Mouse (Mus musculus): ENCODE results near the gene Scube1. TPM values are rescaled to one million over a fixed set of nuclear protein-coding genes. Genes with fewer than 3 reads are reported as not detected.

The Scube1 gene
- polyA plus RNA-seq, 1 experiment from 2014 or later, result 9.4 TPM

DNA sequence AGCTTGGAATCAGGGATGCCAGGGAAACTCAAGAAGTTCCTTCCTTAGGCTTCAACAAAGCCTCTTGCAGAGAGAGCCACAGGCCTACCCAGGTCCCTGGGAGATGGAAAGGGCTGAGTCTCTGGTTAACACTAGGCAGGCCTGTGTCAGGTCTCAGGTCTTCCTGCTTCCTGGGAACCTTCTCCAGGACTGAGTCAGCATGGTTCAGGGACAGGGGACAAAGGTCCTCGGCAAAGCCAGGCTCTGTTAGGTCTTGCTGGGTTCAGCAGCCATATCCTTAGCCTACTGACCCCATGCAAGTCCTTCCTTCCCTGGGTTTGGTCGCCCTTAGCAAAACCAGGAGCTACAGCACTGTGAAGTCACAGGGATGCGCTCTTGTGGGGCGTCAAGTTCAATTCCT lies 134.0 kb downstream of the Scube1 start:
- WGBS, result 94% methylated on average over 4 of the region's 4 CpGs

DNA sequence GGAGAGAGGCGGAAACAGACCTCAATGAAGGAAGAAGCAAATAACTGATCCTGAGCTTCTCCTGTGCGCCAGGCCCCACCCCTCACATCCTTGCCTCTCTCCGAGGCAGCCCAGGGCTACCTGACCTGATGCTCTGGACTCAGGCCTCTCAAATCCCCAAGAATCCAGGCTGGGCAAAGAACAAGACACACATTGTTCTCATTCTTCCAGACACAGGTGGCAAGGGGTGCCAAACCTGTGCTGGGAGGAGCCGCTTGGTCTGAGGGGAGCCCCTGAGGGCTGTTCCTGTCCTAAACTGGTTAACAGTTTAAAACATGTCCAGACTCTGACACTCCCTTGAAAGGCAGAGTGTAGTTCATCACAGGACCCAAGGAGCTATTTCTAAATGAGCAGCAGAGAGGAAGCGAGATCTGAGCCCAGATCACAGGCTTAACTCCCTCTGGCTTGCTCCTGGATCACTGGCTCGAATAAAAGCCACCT lies 140.0 kb downstream of the Scube1 start:
- Histone ChIP-seq H3K4me1 (ENCODE audit: control insufficient read depth, insufficient read depth, low read length) (no peaks in the 10 kb centered on the region), H3K4me3 (ENCODE audit: low read depth, low read length) (no peak overlapping the region), H3K9me3 (ENCODE audit: control insufficient read depth, low read length) (no peaks in the 10 kb centered on the region; the same call in 1 of the 2 replicates), H3K4me2 (ENCODE audit: low read depth, low read length) (no peak overlapping the region), H3K27me3 (ENCODE audit: control insufficient read depth, insufficient read depth, low read length) (no peaks in the 10 kb centered on the region), H3K27ac (ENCODE audit: low read depth, low read length) (no peak overlapping the region), H3K9ac (replicated peaks; ENCODE audit: low read depth, low read length) (no peak overlapping the region), H3K36me3 (ENCODE audit: control insufficient read depth, insufficient read depth, low read length) (peaks cover 58% of the 10 kb centered on the region)
- WGBS, result 94% methylated on average over 6 of the region's 6 CpGs
- no peak for ATAC-seq (ENCODE audit: low read depth)

More for the DNA sequence above, 134.0 kb downstream of the Scube1 start:
- H3K36me3 ChIP-seq (ENCODE audit: control insufficient read depth, insufficient read depth, low read length), result peaks cover 19% of the 10 kb centered on the region
- H3K9ac ChIP-seq (replicated peaks; ENCODE audit: low read depth, low read length), result no peak overlapping the region
- no peaks in the 10 kb centered on the region for H3K27me3 ChIP-seq (ENCODE audit: control insufficient read depth, insufficient read depth, low read length)
- peaks cover 12% of the 10 kb centered on the region; the same call in 1 of the 2 replicates for H3K4me1 ChIP-seq (ENCODE audit: control insufficient read depth, insufficient read depth, low read length)
- H3K27ac ChIP-seq (ENCODE audit: low read depth, low read length), result no peak overlapping the region
- no peak overlapping the region for H3K4me3 ChIP-seq (ENCODE audit: low read depth, low read length)
- no peak for ATAC-seq (ENCODE audit: low read depth)
- H3K9me3 ChIP-seq (ENCODE audit: control insufficient read depth, low read length), result no peaks in the 10 kb centered on the region; the same call in 1 of the 2 replicates
- no peak overlapping the region for H3K4me2 ChIP-seq (ENCODE audit: low read depth, low read length)

DNA sequence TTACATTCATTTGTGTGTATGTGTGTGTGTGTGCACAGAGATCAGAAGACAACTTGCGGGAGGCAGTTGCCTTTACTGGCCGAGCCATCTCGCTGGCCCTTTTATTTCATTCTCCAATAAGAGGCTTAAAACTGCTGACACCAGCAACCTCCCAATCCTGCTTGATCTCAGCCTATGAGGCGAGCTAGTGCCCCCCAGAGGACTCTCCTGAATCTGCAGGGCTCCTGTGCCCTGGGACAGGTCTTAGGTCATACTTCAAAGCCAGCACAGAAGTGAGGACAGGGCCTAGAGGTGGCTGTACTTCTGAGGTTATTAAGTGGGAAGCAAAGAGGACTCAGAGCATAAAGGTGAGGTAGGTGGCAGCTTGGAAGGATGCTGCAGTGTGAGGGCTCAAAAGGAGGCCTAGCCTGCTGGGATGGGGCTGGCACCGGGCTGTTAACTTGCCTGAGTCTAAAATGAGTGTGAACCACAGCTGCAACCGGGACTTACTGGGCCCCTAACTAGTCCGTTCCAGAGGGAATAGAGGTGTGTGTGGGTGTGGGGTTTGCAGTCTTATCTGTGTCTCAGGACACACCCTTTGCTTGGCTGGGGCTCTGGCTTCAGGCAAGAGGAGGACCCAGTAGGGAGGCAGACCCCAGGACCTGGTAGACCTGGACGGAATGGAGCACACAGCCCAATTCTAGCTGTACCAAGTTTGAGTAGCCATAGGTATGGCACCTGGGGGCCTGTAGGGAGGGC lies 141.2 kb downstream of the Scube1 start:
- Histone ChIP-seq H3K4me2 (ENCODE audit: low read depth, low read length) (no peak overlapping the region), H3K9me3 (ENCODE audit: control insufficient read depth, low read length) (no peaks in the 10 kb centered on the region; the same call in 1 of the 2 replicates), H3K36me3 (ENCODE audit: control insufficient read depth, insufficient read depth, low read length) (peaks cover 62% of the 10 kb centered on the region), H3K4me3 (ENCODE audit: low read depth, low read length) (no peak overlapping the region), H3K4me1 (ENCODE audit: control insufficient read depth, insufficient read depth, low read length) (no peaks in the 10 kb centered on the region), H3K27me3 (ENCODE audit: control insufficient read depth, insufficient read depth, low read length) (no peaks in the 10 kb centered on the region), H3K27ac (ENCODE audit: low read depth, low read length) (no peak overlapping the region), H3K9ac (replicated peaks; ENCODE audit: low read depth, low read length) (no peak overlapping the region)
- WGBS, result 73% methylated on average over 8 of the region's 8 CpGs
- ATAC-seq (ENCODE audit: low read depth), result no peak

DNA sequence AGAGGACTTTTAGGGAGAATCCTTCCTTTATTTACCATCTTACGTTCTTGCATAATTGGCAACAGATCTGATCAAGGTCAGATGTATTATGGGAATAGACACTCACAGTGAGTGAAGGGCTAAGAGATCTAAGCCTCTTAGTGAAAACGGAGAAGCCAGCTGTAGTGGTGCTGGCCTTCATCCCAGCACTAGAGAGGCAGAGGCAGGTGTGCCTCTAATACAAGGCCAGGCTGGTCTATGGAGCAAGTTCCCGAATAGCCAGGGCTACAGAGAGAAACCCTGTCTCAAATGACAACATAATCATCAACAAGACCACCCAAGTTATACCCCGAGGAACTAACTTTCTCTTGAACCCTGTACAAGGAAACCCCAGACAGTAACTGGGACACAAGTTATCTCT lies 141.9 kb downstream of the Scube1 start:
- WGBS, result 97% methylated on average over 4 of the region's 4 CpGs

DNA sequence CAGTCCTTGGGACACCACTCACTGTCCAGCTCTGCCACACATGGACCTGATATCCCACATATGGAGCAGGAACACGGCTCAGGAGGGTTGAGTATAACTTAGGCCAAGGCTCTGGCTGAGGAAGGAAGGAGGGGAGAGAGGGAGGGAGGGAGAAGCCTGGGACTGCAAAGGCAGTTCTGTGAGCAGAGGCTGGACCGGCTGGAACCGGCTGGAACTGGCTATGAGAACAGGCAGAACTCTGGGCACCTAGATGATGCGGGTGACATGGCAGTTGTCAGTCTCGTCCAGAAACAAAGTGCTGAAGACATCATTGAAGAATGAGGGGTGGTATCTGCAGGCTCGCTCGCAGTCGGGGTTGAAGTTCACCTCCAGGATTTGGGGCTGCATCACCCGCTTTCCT lies 148.2 kb downstream of the Scube1 start:
- Histone ChIP-seq H3K4me1 (ENCODE audit: control insufficient read depth, insufficient read depth, low read length) (no peaks in the 10 kb centered on the region), H3K27me3 (ENCODE audit: control insufficient read depth, insufficient read depth, low read length) (no peaks in the 10 kb centered on the region), H3K9ac (replicated peaks; ENCODE audit: low read depth, low read length) (no peak overlapping the region), H3K4me2 (ENCODE audit: low read depth, low read length) (no peak overlapping the region), H3K4me3 (ENCODE audit: low read depth, low read length) (no peak overlapping the region), H3K27ac (ENCODE audit: low read depth, low read length) (no peak overlapping the region), H3K36me3 (ENCODE audit: control insufficient read depth, insufficient read depth, low read length) (peaks cover 55% of the 10 kb centered on the region), H3K9me3 (ENCODE audit: control insufficient read depth, low read length) (no peaks in the 10 kb centered on the region)
- 94% methylated on average over 9 of the region's 9 CpGs for WGBS
- no peak for ATAC-seq (ENCODE audit: low read depth)

More for the DNA sequence above, 141.9 kb downstream of the Scube1 start:
- Histone ChIP-seq H3K36me3 (ENCODE audit: control insufficient read depth, insufficient read depth, low read length) (peaks cover 65% of the 10 kb centered on the region), H3K4me1 (ENCODE audit: control insufficient read depth, insufficient read depth, low read length) (no peaks in the 10 kb centered on the region), H3K4me3 (ENCODE audit: low read depth, low read length) (no peak overlapping the region), H3K27me3 (ENCODE audit: control insufficient read depth, insufficient read depth, low read length) (no peaks in the 10 kb centered on the region), H3K9ac (replicated peaks; ENCODE audit: low read depth, low read length) (no peak overlapping the region), H3K27ac (ENCODE audit: low read depth, low read length) (no peak overlapping the region), H3K9me3 (ENCODE audit: control insufficient read depth, low read length) (no peaks in the 10 kb centered on the region; the same call in 1 of the 2 replicates), H3K4me2 (ENCODE audit: low read depth, low read length) (no peak overlapping the region)
- ATAC-seq (ENCODE audit: low read depth), result no peak

DNA sequence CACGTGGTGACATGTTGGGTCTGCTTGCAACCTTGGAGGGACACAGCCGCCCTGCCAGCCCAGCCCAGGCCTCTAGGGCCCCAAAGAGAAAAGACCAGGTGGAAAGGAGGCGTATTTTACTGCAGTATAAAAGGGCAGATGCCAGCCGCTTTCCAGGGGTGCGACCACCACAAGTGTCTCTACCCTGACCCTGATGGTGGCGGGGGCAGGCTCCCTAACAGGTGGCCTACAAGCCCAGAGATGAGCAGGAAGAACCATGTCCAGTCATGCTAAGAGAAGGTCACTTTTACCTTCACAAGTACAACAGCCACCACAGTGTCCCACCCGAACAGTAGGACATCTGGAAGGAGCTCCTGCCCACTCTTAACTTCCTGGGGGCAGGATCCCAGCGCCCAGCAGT lies 149.3 kb downstream of the Scube1 start:
- Histone ChIP-seq H3K9ac (replicated peaks; ENCODE audit: low read depth, low read length) (no peak overlapping the region), H3K4me1 (ENCODE audit: control insufficient read depth, insufficient read depth, low read length) (no peaks in the 10 kb centered on the region), H3K4me3 (ENCODE audit: low read depth, low read length) (no peak overlapping the region), H3K9me3 (ENCODE audit: control insufficient read depth, low read length) (no peaks in the 10 kb centered on the region), H3K27ac (ENCODE audit: low read depth, low read length) (no peak overlapping the region), H3K36me3 (ENCODE audit: control insufficient read depth, insufficient read depth, low read length) (peaks cover 44% of the 10 kb centered on the region), H3K4me2 (ENCODE audit: low read depth, low read length) (no peak overlapping the region), H3K27me3 (ENCODE audit: control insufficient read depth, insufficient read depth, low read length) (no peaks in the 10 kb centered on the region)
- 95% methylated on average over 8 of the region's 8 CpGs for WGBS
- ATAC-seq (ENCODE audit: low read depth), result no peak

DNA sequence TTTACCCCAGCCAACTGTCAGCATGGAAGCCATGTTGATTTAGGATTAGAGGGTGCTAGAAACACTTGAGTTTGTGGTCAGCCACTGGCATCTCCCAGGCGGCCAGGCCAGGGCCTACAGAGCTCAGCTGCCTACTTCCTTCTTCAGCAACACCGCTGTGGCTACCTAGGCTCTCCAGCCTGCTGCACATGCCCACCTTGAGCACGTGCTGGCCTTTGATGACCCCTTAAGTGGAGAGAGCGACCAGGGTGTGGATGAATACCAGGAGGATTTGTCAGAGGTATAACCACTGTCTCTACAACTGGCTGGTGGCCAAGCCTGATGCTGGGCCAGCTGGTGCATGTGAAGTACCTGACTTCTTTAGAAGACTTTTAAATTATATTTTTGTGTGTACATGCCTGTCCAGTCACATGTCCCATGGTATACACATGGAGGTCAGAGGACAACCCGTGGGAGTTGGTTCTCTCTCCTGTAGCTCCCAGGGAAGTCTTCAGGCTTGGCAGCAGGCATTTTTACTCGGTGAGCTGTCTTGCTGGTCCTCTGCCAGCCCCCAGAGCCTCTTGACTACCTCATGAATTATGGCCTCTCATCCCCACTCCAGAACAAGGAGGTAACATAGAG lies 150.0 kb downstream of the Scube1 start:
- Histone ChIP-seq H3K4me1 (ENCODE audit: control insufficient read depth, insufficient read depth, low read length) (no peaks in the 10 kb centered on the region), H3K27me3 (ENCODE audit: control insufficient read depth, insufficient read depth, low read length) (no peaks in the 10 kb centered on the region), H3K4me2 (ENCODE audit: low read depth, low read length) (no peak overlapping the region), H3K36me3 (ENCODE audit: control insufficient read depth, insufficient read depth, low read length) (peaks cover 37% of the 10 kb centered on the region), H3K27ac (ENCODE audit: low read depth, low read length) (no peak overlapping the region), H3K9ac (replicated peaks; ENCODE audit: low read depth, low read length) (no peak overlapping the region), H3K9me3 (ENCODE audit: control insufficient read depth, low read length) (no peaks in the 10 kb centered on the region), H3K4me3 (ENCODE audit: low read depth, low read length) (no peak overlapping the region)
- WGBS, result 85% methylated on average over 6 of the region's 6 CpGs
- no peak for ATAC-seq (ENCODE audit: low read depth)

DNA sequence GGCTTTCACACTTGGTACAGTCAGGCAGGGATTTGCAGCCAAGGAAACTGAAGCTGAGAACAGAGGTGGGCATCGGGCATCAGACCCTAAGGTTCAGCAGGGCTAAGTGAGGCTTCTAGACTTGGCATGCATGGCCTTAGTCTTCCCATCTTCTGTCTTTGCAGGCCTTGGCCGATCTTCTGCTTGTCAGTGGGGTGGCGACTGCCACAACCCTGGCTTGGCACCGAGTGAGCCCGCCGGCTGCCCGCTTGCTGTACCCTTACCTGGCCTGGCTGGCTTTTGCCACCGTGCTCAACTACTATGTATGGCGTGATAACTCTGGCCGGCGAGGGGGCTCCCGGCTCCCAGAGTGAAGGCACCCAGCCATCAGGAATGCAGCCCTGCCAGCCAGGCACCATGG lies 151.2 kb downstream of the Scube1 start:
- no peaks in the 10 kb centered on the region for H3K4me1 ChIP-seq (ENCODE audit: control insufficient read depth, insufficient read depth, low read length)
- ATAC-seq (ENCODE audit: low read depth), result no peak
- no peaks in the 10 kb centered on the region for H3K9me3 ChIP-seq (ENCODE audit: control insufficient read depth, low read length)
- H3K27ac ChIP-seq (ENCODE audit: low read depth, low read length), result no peak overlapping the region
- no peak overlapping the region for H3K4me2 ChIP-seq (ENCODE audit: low read depth, low read length)
- WGBS, result 98% methylated on average over 12 of the region's 12 CpGs
- H3K4me3 ChIP-seq (ENCODE audit: low read depth, low read length), result no peak overlapping the region
- peaks cover 32% of the 10 kb centered on the region for H3K36me3 ChIP-seq (ENCODE audit: control insufficient read depth, insufficient read depth, low read length)
- no peaks in the 10 kb centered on the region for H3K27me3 ChIP-seq (ENCODE audit: control insufficient read depth, insufficient read depth, low read length)
- no peak overlapping the region for H3K9ac ChIP-seq (replicated peaks; ENCODE audit: low read depth, low read length)

DNA sequence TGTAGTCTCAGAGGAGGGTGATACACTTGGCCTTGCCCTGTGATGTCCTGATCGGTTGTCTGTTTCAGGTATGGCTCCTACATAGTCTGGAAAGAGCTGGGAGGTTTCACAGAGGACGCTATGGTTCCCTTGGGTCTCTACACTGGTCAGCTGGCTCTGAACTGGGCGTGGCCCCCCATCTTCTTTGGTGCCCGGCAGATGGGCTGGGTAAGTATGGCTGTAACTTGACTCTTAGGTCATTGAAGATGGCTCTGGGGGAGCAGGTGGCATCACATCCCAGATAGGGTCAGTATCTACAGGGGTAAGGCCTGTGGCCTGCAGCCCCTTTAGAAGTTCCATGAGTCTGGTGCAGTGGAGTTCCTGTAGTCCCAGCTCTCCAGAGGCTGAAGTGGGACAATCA lies 152.7 kb downstream of the Scube1 start:
- H3K4me1 ChIP-seq (ENCODE audit: control insufficient read depth, insufficient read depth, low read length), result no peaks in the 10 kb centered on the region
- no peak overlapping the region for H3K4me2 ChIP-seq (ENCODE audit: low read depth, low read length)
- H3K4me3 ChIP-seq (ENCODE audit: low read depth, low read length), result no peak overlapping the region
- no peak for ATAC-seq (ENCODE audit: low read depth)
- H3K9me3 ChIP-seq (ENCODE audit: control insufficient read depth, low read length), result no peaks in the 10 kb centered on the region
- H3K27ac ChIP-seq (ENCODE audit: low read depth, low read length), result no peak overlapping the region
- peaks cover 22% of the 10 kb centered on the region for H3K36me3 ChIP-seq (ENCODE audit: control insufficient read depth, insufficient read depth, low read length)
- H3K27me3 ChIP-seq (ENCODE audit: control insufficient read depth, insufficient read depth, low read length), result no peaks in the 10 kb centered on the region
- 82% methylated on average over 4 of the region's 4 CpGs for WGBS
- no peak overlapping the region for H3K9ac ChIP-seq (replicated peaks; ENCODE audit: low read depth, low read length)

Data from neural tube, embryonic 14.5 days (tissue).